Mouse (Mus musculus): ENCODE data around the gene Dbf4.

Dbf4 gene

GRCm38 (mm10) chr5:8366771-8367613 is 55.5 kb downstream of the Dbf4 start:
- no peak for DNase-seq (ENCODE audit: low read depth, low spot score)

GRCm38 (mm10) chr5:8362361-8362760 is 60.2 kb downstream of the Dbf4 start:
- no peak for DNase-seq (ENCODE audit: low read depth, low spot score)

- DNase-seq (ENCODE audit: low read depth, low spot score), result no peak
Measured at GRCm38 (mm10) chr5:8357677-8358076, 64.8 kb downstream of the Dbf4 start.

GRCm38 (mm10) chr5:8356885-8357651 is 65.4 kb downstream of the Dbf4 start:
- no peak for DNase-seq (ENCODE audit: low read depth, low spot score)

- no peak for DNase-seq (ENCODE audit: low read depth, low spot score)
Measured at GRCm38 (mm10) chr5:8356326-8356725, 66.2 kb downstream of the Dbf4 start.

- DNase-seq (ENCODE audit: low read depth, low spot score), result no peak
Measured at GRCm38 (mm10) chr5:8349557-8349956, 73.0 kb downstream of the Dbf4 start.

Data from c-Kit-negative CD71-positive TER-119-positive erythroid progenitor cells, embryonic 14.5 days (primary cell).